Mouse (Mus musculus) urinary bladder, postnatal 10 days (tissue): Measurements from ENCODE around the gene Slc44a5.
"Not testable (repeated sequence)": the region's sequence is repeated elsewhere in the genome, so short reads cannot be mapped to it uniquely, and the experiment has no call there.

Source experiments
- DNase-seq: peaks from one replicate; pipeline ENCODE4 v3.0.0; 2022; ENCODE audit warnings: low spot score

The Slc44a5 gene

GRCm38 (mm10) chr3:153969451-153969850 is 3.8 kb upstream of the Slc44a5 start:
- no peak for DNase-seq

- no peak for DNase-seq
Measured at GRCm38 (mm10) chr3:153973949-153974760, 919 bp downstream of the Slc44a5 start.

- DNase-seq: no peak
Measured at GRCm38 (mm10) chr3:153975060-153975459, 1.8 kb downstream of the Slc44a5 start.

- no peak for DNase-seq
Measured at GRCm38 (mm10) chr3:153975791-153976190, 2.6 kb downstream of the Slc44a5 start.

- DNase-seq: no peak
Measured at GRCm38 (mm10) chr3:153980611-153981010, 7.4 kb downstream of the Slc44a5 start.

GRCm38 (mm10) chr3:153984428-153985340 is 11.4 kb downstream of the Slc44a5 start:
- no peak for DNase-seq

GRCm38 (mm10) chr3:153999797-154000528 is 26.7 kb downstream of the Slc44a5 start:
- no peak for DNase-seq

- no peak for DNase-seq
Measured at GRCm38 (mm10) chr3:154001348-154001747, 28.1 kb downstream of the Slc44a5 start.

GRCm38 (mm10) chr3:154046876-154047275 is 73.6 kb downstream of the Slc44a5 start:
- DNase-seq: no peak

GRCm38 (mm10) chr3:154053331-154053730 is 80.1 kb downstream of the Slc44a5 start:
- no peak for DNase-seq

- DNase-seq: no peak
Measured at GRCm38 (mm10) chr3:154057464-154057863, 84.2 kb downstream of the Slc44a5 start.

GRCm38 (mm10) chr3:154058200-154058599 is 85.0 kb downstream of the Slc44a5 start:
- DNase-seq: no peak

GRCm38 (mm10) chr3:154071989-154072388 is 98.8 kb downstream of the Slc44a5 start:
- not testable (repeated sequence) for DNase-seq

- DNase-seq: no peak
Measured at GRCm38 (mm10) chr3:154075749-154076148, 102.5 kb downstream of the Slc44a5 start.

GRCm38 (mm10) chr3:154081687-154082086 is 108.5 kb downstream of the Slc44a5 start:
- no peak for DNase-seq

- no peak for DNase-seq
Measured at GRCm38 (mm10) chr3:154082241-154082640, 109.0 kb downstream of the Slc44a5 start.

- no peak for DNase-seq
Measured at GRCm38 (mm10) chr3:154082961-154083360, 109.7 kb downstream of the Slc44a5 start.

GRCm38 (mm10) chr3:154089996-154090395 is 116.8 kb downstream of the Slc44a5 start:
- no peak for DNase-seq

- DNase-seq: no peak
Measured at GRCm38 (mm10) chr3:154091468-154092338, 118.5 kb downstream of the Slc44a5 start.

- DNase-seq: no peak
Measured at GRCm38 (mm10) chr3:154092466-154092865, 119.2 kb downstream of the Slc44a5 start.

GRCm38 (mm10) chr3:154093745-154094322 is 120.6 kb downstream of the Slc44a5 start:
- DNase-seq: no peak
